Mouse (Mus musculus) liver, embryonic 14.5 days (tissue): ENCODE measurements at regions not wholly inside any gene's neighbourhood (a gene's known extent, or its start where the extent isn't known, plus 50 kb on each side); places are given as distances from the start of the nearest gene placed in this dataset.

ENCODE experiments used
- CTCF ChIP-seq: IDR thresholded peaks from 2 replicates; pipeline ENCODE4 v1.5.1; 2016; ENCODE audit warnings: antibody characterized with exemption, low read depth, control low read depth
- EP300 ChIP-seq: IDR thresholded peaks from 2 replicates; pipeline ENCODE4 v1.6.1; 2016; ENCODE audit warnings: antibody characterized with exemption, low read depth

GRCm38 (mm10) chr7:77536890-77537289 lies 1200.9 kb downstream of the Ntrk3 start:
- TF ChIP-seq CTCF (no peak), EP300 (no peak)
